Mouse (Mus musculus) cerebellum, adult 11-12 months (tissue): ENCODE results near the gene Pycard.
A peak's percentile ranks its signal among the peaks of the same experiment; 100 is the strongest.
"Not testable (repeated sequence)": the region's sequence is repeated elsewhere in the genome, so short reads cannot be mapped to it uniquely, and the experiment has no call there.

ENCODE experiments used
- DNase-seq: peaks from one replicate; pipeline ENCODE4 v3.0.0; 2022

The Pycard gene

DNA sequence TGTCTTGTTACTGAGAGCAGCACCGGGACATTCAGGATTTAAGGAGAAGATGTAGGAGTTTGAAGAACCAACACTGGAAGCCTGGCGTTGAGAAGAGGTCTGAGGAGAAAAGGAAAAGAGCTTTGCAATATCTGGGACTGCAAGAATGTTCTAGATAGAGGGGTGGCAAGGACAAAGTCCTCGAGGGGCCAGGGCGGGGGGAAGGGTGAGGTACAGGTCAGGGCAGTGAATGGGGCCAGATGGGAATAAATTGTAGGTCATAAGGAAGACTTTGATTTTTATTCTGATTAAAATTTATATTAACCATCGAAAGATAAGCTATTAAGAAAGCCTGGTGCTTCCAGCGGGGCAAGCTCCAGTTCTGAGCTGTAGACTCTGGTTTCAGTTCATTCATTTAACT lies 9.4 kb upstream of the Pycard start:
- DNase-seq = no peak

DNA sequence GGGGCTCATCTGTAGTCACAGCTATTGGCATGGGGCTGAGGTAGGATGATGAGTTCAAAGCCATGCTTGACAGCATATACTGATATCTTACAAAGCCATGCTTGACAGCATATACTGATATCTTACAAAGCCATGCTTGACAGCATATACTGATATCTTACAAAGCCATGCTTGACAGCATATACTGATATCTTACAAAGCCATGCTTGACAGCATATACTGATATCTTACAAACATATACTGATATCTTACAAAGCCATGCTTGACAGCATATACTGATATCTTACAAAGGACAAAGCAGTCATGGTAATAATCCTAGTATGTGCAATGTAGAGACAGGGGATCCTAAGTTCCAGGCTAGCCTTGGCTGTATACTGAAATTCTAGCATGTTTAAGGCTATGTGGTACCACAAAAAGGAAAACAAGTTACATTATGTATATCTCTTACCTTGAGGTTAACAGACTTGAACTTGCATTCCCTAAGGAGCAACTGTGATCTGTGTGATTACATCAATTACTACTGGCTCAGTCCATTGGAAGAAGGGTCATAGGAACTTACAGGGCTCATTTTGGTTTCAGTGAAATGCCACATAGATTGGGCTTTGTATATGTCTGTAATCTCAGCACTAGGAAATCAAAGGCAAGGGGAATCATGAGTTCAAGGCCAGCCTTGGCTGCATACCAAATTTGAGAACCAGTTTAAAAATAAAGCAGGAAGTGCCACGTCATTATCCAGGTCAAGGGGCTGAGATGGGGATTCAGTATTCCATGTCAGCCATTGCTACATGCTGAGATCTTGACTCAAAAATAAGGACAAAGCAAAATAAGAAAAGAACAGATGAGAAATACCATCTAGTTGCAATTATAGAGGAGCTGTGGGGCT lies 6.6 kb upstream of the Pycard start:
- DNase-seq = no peak

DNA sequence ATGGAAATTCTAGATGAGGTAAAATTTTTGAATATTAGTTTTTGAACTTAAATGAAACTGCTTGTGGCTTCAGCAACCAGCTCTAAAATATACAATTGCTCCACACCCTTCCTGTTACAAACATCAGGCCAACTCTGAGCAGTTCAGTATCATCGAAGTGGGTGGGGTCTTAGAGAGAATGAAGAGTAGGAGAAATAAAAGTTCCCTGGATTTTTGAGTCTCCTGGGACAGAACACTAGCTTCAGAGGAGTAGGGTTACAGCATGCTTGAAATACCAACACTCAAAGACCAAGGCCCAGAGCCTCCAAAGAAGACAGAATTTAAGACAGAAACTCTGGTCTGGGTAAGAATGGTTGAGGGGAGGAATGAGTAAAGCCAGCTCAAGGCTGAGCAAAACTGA lies 5.8 kb upstream of the Pycard start:
- DNase-seq = no peak

- DNase-seq = no peak
Measured at GRCm38 (mm10) chr7:127992488-127993340, 953 bp downstream of the Pycard start.

GRCm38 (mm10) chr7:127991643-127992487 lies 1.8 kb downstream of the Pycard start:
- DNase-seq = peak; percentile 40

DNA sequence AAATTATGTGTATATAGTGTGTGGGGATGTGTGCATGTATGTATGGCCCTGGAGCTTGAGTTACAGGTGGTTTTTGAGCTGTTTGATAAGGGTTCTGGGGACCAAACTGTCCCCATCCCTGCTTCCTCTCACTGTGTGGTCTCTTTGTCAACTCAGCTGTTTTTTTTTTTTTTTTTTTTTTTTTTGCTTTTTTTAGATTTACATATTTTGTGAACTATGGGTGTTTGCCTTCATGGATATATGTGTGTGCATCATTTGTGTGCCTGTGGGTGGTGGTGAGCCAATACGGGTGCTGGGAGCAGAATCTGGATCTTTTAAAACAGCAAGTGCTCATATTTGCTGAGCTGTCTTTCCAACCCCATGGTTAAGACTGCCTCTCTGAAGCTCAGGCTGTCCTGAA lies 4.8 kb downstream of the Pycard start:
- no peak for DNase-seq

- DNase-seq = no peak
Measured at GRCm38 (mm10) chr7:127980606-127981005, 13.1 kb downstream of the Pycard start.

GRCm38 (mm10) chr7:127978856-127979255 lies 14.8 kb downstream of the Pycard start:
- DNase-seq = no peak

DNA sequence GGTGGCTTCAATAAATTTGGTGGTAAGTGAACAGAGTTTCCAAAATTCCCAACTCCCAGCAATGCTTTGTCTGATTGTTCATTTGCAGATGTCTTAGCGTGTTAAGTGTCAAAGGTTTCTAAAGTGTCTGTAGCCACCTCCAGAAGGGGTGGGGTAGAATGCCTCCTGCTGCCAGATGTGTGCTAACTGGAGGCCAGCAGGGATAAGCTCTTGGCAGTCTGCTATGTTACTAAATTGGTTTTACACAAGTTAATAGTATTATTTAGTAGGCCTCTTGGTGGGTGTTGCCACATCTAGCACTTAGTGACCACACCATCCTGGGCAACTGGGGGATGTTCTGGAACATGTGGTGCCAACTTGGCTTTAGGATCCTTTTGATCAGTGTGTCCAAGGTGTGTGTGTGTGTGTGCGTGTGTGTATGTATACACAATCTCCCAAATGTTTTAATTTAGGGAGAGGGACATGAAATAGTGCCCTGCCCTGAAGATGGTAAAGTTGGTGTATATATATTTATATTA lies 19.2 kb downstream of the Pycard start:
- DNase-seq = no peak

DNA sequence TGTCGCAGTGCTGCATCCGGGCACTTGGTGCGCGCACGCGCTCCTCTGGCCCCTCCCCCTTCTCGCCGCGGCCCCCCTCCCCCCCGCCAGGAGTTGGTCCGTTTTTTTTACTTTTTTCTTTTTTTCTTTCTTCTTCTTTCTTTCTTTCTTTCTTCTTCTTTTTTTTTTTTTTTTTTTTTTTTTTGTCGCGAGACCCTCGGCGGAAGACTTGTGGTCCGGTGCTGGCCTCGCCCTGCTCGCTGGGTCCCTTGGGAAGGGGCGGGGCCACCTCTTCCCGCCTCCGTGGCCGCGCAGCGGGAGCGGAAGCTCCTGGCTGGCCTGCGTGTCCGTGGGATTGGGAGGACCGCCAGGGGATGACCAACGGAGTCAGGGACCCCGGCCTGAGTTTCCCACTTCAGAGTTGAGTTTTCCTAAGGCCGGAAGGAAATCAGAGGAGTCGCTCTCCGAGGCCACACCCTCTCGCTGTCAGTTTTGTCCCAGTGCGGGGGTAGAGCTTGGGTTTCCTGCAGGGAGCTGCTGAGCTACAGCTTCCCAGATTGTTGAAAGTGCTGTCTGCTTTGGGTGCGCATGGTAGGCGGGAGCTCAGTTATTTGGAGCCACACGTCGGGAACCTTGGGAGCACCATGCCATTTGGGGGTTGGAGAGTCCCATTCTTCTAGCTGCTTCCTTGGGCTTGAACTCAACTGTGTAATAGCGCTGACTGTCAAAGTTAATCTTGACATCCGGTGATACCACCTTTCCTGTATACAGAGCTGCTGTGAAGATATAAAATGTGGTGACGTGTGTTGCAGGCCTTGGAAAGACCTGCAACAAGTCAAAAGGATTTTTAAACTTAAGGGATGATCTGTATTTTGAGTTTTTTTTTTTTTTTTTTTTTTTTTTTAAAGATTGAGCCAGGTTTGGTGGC lies 25.5 kb downstream of the Pycard start:
- peak; percentile 83 for DNase-seq

- peak; percentile 94 for DNase-seq
Measured at GRCm38 (mm10) chr7:127967004-127967921, 26.4 kb downstream of the Pycard start, which contains the start of gene Fus. TSS of gene Fus (plus strand) at chr7:127967457.

DNA sequence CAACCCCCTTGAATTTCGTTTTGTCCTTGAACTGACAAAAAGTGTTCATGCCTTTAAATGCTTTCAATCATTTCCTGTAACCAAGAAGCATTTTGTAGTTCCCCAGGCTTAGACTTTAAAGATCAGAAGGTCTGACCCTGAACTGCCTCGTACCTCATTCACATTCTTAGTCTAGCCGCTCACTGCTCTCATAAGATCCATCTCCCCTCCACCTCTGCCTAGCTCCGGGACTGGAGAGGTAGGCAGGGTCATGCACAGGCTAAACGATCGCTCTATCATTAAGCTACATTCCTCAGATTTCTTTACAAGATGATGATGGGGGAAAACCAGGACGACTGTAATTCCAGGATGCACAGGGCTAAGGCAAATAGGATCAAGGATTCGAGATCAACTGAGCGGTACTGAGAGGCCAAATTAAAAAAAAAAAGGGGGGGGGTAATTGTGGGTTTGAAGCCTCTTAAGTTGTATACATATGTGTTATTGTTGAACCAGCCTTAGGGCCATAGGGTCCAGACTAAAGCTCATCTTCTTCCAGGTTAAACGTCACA lies 27.2 kb downstream of the Pycard start:
- DNase-seq = peak; percentile 26

DNA sequence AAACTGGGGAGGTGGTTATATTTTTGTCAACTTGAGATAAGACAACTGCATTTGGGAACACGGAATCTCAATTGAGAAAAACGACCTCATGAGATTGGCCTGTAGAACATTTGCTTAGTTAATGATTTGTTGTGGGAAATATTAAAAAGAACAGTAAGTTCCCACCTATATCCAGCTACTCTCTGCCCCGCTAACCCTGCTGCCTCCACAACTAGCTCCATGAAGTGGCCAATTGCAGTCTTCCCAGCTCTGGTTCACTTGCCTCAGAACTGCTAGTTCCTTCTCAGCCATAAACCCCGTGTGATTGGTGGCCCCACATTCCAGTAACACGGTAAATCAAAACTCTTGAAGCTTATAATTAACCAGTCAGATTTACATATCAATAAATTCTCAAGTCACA lies 34.3 kb downstream of the Pycard start:
- DNase-seq = no peak

DNA sequence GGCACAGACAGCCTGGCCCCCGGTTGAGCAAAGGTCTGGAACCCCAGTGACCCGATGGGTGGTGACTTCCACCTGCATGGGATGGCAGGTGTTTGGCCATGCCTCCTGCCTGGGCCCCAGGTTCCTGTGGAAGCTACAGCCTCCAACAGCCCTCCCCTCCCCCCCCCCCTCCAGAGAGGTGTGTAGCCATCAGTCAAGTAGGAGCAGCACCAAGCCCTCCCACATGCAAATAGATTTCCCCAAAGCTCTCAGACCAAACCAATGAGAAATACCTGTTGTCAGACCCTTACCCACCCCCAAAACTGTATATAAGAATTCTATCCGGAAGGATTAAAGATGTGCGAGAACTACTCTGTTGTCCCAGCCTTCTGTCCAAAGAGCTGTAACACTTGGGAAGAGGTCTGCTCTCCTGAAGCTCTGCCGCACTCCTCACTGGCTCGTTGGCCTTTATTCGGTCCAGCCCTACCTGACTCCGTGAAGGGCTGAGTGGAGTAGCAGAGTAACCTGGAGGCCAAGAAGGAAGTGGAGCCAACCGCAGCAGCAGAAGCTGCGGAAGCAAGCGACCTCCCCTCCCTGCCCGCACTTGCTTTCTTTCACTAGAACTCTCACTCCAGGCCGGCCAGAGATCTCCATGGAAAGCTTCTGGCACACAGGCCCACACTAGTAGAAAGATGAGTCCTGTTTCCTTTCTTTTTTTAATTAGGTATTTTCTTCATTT lies 40.6 kb downstream of the Pycard start:
- no peak for DNase-seq

- DNase-seq = no peak
Measured at GRCm38 (mm10) chr7:127946470-127947023, 47.1 kb downstream of the Pycard start, which contains the start of gene Prss36. TSS of gene Prss36 (minus strand) at chr7:127946725.

DNA sequence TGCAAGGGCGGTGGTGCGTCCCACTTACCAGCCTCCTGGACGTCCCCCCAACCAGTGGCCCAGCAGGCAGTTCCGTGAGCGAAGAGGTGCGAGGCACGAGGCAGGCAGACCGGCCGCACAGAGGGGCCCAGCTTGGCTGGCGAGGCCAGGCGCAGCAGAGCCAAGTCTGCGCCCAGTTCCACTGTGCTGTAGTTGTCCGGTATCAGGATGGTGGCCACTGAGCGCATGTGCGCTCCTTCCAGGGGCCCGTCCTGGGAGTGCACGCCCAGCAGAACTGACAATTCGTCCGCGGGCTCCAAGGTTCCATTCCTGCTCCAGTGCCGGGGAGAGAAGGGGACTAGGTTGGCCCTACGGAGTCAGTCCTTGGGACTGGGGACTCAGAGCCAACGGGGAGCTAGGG lies 49.1 kb downstream of the Pycard start:
- no peak for DNase-seq

DNA sequence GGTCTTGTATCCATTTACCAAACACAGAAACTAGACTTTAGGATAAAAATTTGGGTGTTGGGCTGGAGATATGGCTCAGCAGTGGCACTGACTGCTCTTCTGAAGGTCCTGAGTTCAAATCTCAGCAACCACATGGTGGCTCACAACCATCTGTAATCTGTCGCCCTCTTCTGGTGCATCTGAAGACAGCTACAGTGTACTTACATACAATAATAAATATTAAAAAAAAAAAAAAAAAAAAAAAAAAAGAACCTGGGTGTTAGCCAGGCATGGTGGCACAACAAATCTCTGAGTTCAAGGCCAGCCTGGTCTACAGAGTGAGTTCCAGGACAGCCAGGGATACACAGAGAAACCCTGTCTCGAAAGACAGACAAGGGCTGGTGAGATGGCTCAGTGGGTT lies 51.6 kb downstream of the Pycard start:
- DNase-seq = not testable (repeated sequence)
